ENCODE assay signal across 1 mouse cellular context in genomic region chr11:54849961-54850758, GRCm38 (mm10).
TF ChIP-seq lines count a peak whose summit lies in the region.

No protein-coding gene starts in this region.

TF ChIP-seq in MEL, 35 proteins besides CTCF, POLR2A, EP300 and RAD21 (continued from another document):
- no peak for TF ChIP-seq USF2 (IDR thresholded peaks at IDR 0.05; ENCODE audit: borderline replicate concordance in 1 of 2, insufficient read depth in 1 of 2, low read depth in 1 of 2, low read length in 2 of 2)
- no peak for TF ChIP-seq ZMIZ1 (IDR thresholded peaks at IDR 0.05; ENCODE audit: low read depth, low read length)
- peak; percentile 88 for TF ChIP-seq GATA1 (IDR thresholded peaks at IDR 0.05; ENCODE audit: low read depth, low read length)
- TF ChIP-seq TBP (IDR thresholded peaks at IDR 0.05; ENCODE audit: low read depth, low read length): 0 out of 2 replicates have a peak, but pooled peaks have one; percentile 25
- TF ChIP-seq SIN3A (IDR thresholded peaks at IDR 0.05; ENCODE audit: low read length): no peak; the same call in none of the 2 replicates
- TF ChIP-seq POLR2AphosphoS2 (IDR thresholded peaks at IDR 0.05; ENCODE audit: low read length): no peak
- no peak for TF ChIP-seq NELFE (IDR thresholded peaks at IDR 0.05; ENCODE audit: low read depth, low read length)
- no peak for TF ChIP-seq MXI1 (IDR thresholded peaks at IDR 0.05; ENCODE audit: low read depth, low read length)
- TF ChIP-seq MAX (IDR thresholded peaks at IDR 0.05; ENCODE audit: low read length): no peak
